Mouse (Mus musculus) lung, postnatal 14 days (tissue): ENCODE measurements at regions not wholly inside any gene's neighbourhood (a gene's known extent, or its start where the extent isn't known, plus 50 kb on each side); places are given as distances from the start of the nearest gene placed in this dataset.

Source experiments
- DNase-seq: peaks from one replicate; pipeline ENCODE4 v3.0.0; 2021

GRCm38 (mm10) chr16:62470133-62470532 lies 316.5 kb downstream of the Nsun3 start:
- DNase-seq: no peak

- DNase-seq: no peak
Measured at GRCm38 (mm10) chr16:62469286-62469685, 317.3 kb downstream of the Nsun3 start.

GRCm38 (mm10) chr16:62468846-62469245 lies 317.8 kb downstream of the Nsun3 start:
- DNase-seq: no peak

- no peak for DNase-seq
Measured at GRCm38 (mm10) chr16:62459949-62460551, 326.6 kb downstream of the Nsun3 start.

- no peak for DNase-seq
Measured at GRCm38 (mm10) chr16:62449735-62450134, 336.9 kb downstream of the Nsun3 start.

- DNase-seq: no peak
Measured at GRCm38 (mm10) chr16:62447380-62447779, 339.2 kb downstream of the Nsun3 start.

- DNase-seq: no peak
Measured at GRCm38 (mm10) chr16:62441197-62441596, 345.4 kb downstream of the Nsun3 start.

GRCm38 (mm10) chr16:62433125-62433524 lies 353.5 kb downstream of the Nsun3 start:
- no peak for DNase-seq

GRCm38 (mm10) chr16:62414485-62414884 lies 372.1 kb downstream of the Nsun3 start:
- DNase-seq: no peak

- no peak for DNase-seq
Measured at GRCm38 (mm10) chr16:62407526-62408165, 379.0 kb downstream of the Nsun3 start.

- DNase-seq: no peak
Measured at GRCm38 (mm10) chr16:62406458-62406857, 380.2 kb downstream of the Nsun3 start.

GRCm38 (mm10) chr16:62357279-62357678 lies 429.3 kb downstream of the Nsun3 start:
- no peak for DNase-seq

GRCm38 (mm10) chr16:62356349-62356748 lies 430.3 kb downstream of the Nsun3 start:
- DNase-seq: no peak

- DNase-seq: no peak
Measured at GRCm38 (mm10) chr16:62355830-62356270, 430.8 kb downstream of the Nsun3 start.

GRCm38 (mm10) chr16:62327378-62328036 lies 459.1 kb downstream of the Nsun3 start:
- DNase-seq: no peak

- DNase-seq: no peak
Measured at GRCm38 (mm10) chr16:62325534-62326244, 460.9 kb downstream of the Nsun3 start.

GRCm38 (mm10) chr16:62322809-62323208 lies 463.8 kb downstream of the Nsun3 start:
- DNase-seq: no peak

- no peak for DNase-seq
Measured at GRCm38 (mm10) chr16:62288948-62289347, 497.7 kb downstream of the Nsun3 start.
